Mouse (Mus musculus) forebrain, embryonic 10.5 days (tissue): ENCODE measurements around the gene Srcin1. TPM values are rescaled to one million over a fixed set of nuclear protein-coding genes. Genes with fewer than 3 reads are reported as not detected.

ENCODE experiments used
- DNase-seq: peaks from one replicate; pipeline ENCODE4 v3.0.0-alpha.2; 2017; ENCODE audit warnings: low spot score; ENCODE audit errors: extremely low spot score
- H3K27ac ChIP-seq: fragments of 300-500 bp; sonication (generic); 2 replicates; pipeline ENCODE4 v1.5.1; 2016; ENCODE audit warnings: mild to moderate bottlenecking
- H3K27me3 ChIP-seq: fragments of 300-500 bp; sonication (generic); 2 replicates; pipeline ENCODE4 v1.6.1; 2016; ENCODE audit warnings: mild to moderate bottlenecking; ENCODE audit not compliant: poor library complexity, severe bottlenecking
- H3K36me3 ChIP-seq: fragments of 300-500 bp; sonication (generic); replicated peaks from 2 replicates; pipeline ENCODE4 v1.6.1; 2016; ENCODE audit warnings: mild to moderate bottlenecking, moderate library complexity
- H3K4me1 ChIP-seq: fragments of 300-500 bp; sonication (generic); 2 replicates; pipeline ENCODE4 v1.6.1; 2016
- H3K4me3 ChIP-seq: fragments of 300-500 bp; sonication (generic); 2 replicates; pipeline ENCODE4 v1.5.1; 2016; ENCODE audit warnings: mild to moderate bottlenecking, moderate library complexity
- H3K9me3 ChIP-seq: fragments of 300-500 bp; sonication (generic); 2 replicates; pipeline ENCODE4 v1.6.1; 2016; ENCODE audit warnings: mild to moderate bottlenecking, moderate library complexity
- WGBS: fragments of 180-500 bp; shearing (Covaris S2); methylation state at CpG from one replicate; pipeline ENCODE4 v1.1.7; 2016; 5-methylcytosine and 5-hydroxymethylcytosine counted together
- polyA plus RNA-seq: library from polyadenylated mRNA; unstranded; fragments of >200 nt; fragmentation: Nextera tagmentation; extraction: Ambion mirVana; gene quantifications from 2 replicates; pipeline ENCODE4 v1.2.1, GENCODE M21; 2016

Srcin1 gene
- polyA plus RNA-seq, 1 experiment from 2014 or later = 1.1 TPM

DNA sequence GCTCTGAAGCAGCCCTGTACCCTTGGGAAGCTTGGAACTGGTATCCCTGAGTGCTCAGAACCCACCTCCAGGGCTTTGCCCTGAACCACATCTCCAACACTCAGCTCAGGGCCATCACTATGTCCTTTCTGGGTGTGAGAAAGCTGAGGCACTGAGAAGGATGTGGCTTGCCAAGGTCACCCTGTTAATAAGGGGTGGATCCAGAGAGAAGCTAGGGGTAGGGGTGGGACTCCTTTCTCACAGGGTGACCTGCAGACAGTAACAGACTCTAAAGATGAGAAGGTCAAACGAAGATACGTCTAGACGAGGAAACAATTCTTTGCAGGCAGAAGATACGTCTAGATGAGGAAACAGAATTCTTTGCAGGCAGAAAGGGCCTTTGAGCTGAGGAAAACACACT lies 73.1 kb downstream of the Srcin1 start:
- no peak overlapping the region for H3K4me3 ChIP-seq
- no peaks in the 10 kb centered on the region for H3K9me3 ChIP-seq
- H3K27me3 ChIP-seq = peaks cover 69% of the 10 kb centered on the region
- no peak overlapping the region for H3K27ac ChIP-seq
- peaks cover 8% of the 10 kb centered on the region for H3K36me3 ChIP-seq
- peaks cover 25% of the 10 kb centered on the region for H3K4me1 ChIP-seq
- WGBS = 91% methylated on average over 4 of the region's 4 CpGs
- DNase-seq = no peak

- no peak for DNase-seq
- peaks cover 74% of the 10 kb centered on the region for H3K27me3 ChIP-seq
- peaks cover 8% of the 10 kb centered on the region for H3K36me3 ChIP-seq
- H3K4me3 ChIP-seq = no peak overlapping the region
- no peaks in the 10 kb centered on the region for H3K9me3 ChIP-seq
- WGBS = 40% methylated on average over 9 of the region's 9 CpGs
- peaks cover 24% of the 10 kb centered on the region for H3K4me1 ChIP-seq
- H3K27ac ChIP-seq = no peak overlapping the region
Measured at GRCm38 (mm10) chr11:97502383-97502782, 73.6 kb downstream of the Srcin1 start.

DNA sequence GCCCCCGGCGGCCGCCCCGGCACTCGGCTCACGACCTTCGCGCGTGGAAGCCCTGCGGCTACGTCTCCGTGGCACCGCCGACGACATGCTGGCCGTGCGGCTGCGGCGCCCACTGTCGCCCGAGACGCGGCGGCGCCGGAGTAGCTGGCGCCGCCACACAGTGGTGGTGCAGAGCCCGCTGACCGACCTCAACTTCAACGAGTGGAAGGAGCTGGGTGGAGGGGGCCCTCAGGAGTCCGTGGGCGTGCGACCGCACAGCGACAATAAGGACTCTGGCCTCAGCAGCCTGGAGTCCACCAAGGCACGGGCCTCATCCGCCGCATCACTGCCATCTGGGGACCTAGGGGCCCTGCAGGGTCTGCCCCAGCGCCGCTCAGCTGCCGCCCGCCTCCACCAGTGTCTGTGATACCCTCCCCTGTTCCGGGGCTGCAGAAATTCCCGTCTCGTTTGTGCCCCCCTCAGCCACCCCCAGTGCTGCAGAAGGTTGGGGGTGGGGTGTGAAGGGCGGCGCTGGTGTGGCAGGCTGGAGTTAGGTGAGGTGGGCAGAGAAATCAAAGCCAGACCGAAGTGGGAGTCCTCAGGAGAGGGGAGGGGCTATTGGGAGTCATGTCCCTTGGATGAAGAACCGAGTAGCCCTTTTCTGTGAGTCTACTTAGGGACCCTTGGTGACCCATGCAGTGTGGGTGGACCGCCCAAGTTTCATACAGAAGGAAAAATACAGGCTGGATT lies 75.1 kb downstream of the Srcin1 start:
- peak overlapping the region; percentile 71 for H3K27ac ChIP-seq
- H3K4me1 ChIP-seq = peaks cover 24% of the 10 kb centered on the region
- peaks cover 11% of the 10 kb centered on the region for H3K36me3 ChIP-seq
- no peaks in the 10 kb centered on the region for H3K9me3 ChIP-seq
- peak overlapping the region; percentile 58 for H3K4me3 ChIP-seq
- peaks cover 77% of the 10 kb centered on the region for H3K27me3 ChIP-seq
- 9% methylated on average over 51 of the region's 51 CpGs for WGBS
- no peak for DNase-seq

DNA sequence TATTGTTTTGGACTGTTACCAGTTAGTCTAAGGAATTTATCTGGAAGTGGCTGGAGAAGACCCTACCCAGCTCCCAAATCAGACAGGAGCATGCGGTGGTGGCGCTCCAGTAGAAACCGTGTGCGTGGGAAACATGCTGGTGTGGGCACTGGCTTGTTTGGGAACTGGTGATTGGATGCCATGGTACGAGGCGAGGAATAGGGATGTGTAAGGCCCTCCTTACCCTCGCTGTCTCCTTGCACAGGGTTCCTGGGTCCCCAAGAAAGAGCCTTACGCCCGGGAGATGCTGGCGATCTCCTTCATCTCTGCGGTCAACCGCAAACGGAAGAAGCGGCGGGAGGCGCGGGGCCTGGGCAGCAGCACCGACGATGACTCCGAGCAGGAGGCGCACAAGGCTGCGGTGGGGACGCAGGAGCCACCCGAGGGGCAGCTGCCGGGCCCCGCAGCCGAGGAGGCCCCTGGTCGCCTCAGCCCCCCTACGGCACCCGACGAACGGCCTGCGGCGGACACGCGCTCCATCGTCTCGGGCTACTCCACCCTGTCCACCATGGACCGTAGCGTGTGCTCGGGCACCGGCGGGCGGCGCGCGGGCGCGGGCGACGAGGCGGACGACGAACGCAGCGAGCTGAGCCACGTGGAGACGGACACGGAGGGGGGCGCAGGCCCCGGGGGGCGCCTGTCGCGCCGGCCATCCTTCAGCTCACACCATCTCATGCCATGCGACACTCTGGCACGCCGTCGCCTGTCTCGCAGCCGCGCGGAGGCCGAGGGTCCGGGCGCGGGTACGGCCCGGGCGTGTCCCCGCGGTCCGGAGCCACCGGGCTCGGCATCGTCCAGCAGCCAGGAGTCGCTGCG lies 75.9 kb downstream of the Srcin1 start, which contains the start of gene 4933428G20Rik:
Gene 4933428G20Rik (minus strand): TSS at position 476 of the 855 bp plus-strand sequence.
- H3K9me3 ChIP-seq = no peaks in the 10 kb centered on the region
- H3K4me3 ChIP-seq = peak within 1 kb of the TSS; percentile 58
- no peak for DNase-seq
- peak within 1 kb of the TSS; percentile 71 for H3K27ac ChIP-seq
- peaks cover 77% of the 10 kb centered on the region for H3K27me3 ChIP-seq
- H3K4me1 ChIP-seq = peaks cover 24% of the 10 kb centered on the region
- WGBS = 5% methylated on average over 84 of the region's 88 CpGs
- H3K36me3 ChIP-seq = peaks cover 19% of the 10 kb centered on the region

DNA sequence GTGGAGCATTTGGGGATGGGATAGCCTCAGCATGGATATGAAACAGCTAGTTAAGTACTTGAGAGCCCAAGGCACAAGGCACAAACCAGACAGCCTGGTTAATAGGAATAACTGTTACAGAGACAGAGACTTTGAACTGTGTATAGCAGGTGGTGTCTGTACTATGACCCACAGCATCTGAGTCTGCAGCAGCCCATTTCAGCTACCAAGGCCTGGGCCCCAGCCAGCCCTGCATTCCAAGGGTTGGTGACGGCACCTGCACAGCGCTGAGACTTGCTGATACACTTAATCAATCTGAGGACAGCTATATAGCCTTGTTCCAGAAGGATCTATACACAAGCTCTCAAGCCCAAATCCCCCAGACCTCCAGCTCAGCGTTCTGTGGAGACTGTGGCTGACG lies 78.4 kb downstream of the Srcin1 start:
- H3K4me3 ChIP-seq = no peak overlapping the region
- WGBS = 94% methylated on average over 4 of the region's 4 CpGs
- no peaks in the 10 kb centered on the region for H3K9me3 ChIP-seq
- H3K27me3 ChIP-seq = peaks cover 60% of the 10 kb centered on the region
- H3K4me1 ChIP-seq = peaks cover 24% of the 10 kb centered on the region
- no peak overlapping the region for H3K27ac ChIP-seq
- no peak for DNase-seq
- peaks cover 28% of the 10 kb centered on the region for H3K36me3 ChIP-seq

DNA sequence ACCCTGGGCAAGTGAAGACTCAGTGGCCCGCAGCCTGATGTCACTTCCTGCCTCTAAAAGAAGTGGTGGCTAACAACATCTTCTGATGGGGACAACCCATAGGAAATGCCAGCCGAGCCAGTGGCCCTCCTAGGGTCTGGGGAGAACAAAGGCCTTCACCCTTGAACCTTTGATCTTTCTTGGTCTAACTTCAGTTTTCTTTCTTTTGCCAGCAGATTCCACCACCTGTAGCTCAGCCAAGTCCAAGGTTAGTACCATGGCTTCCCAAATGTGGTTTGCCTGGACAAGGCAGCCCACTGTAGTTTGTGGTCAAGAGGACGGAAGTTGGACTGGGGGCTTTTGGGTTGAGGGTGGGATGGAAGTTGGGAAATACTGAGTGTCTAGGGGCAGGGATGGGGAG lies 83.2 kb downstream of the Srcin1 start:
- DNase-seq = no peak
- WGBS = 77% methylated on average over 3 of the region's 3 CpGs
- Histone ChIP-seq H3K27ac (no peak overlapping the region), H3K9me3 (no peaks in the 10 kb centered on the region), H3K36me3 (peaks cover 33% of the 10 kb centered on the region), H3K4me3 (no peak overlapping the region), H3K27me3 (peaks cover 25% of the 10 kb centered on the region), H3K4me1 (peaks cover 12% of the 10 kb centered on the region)

DNA sequence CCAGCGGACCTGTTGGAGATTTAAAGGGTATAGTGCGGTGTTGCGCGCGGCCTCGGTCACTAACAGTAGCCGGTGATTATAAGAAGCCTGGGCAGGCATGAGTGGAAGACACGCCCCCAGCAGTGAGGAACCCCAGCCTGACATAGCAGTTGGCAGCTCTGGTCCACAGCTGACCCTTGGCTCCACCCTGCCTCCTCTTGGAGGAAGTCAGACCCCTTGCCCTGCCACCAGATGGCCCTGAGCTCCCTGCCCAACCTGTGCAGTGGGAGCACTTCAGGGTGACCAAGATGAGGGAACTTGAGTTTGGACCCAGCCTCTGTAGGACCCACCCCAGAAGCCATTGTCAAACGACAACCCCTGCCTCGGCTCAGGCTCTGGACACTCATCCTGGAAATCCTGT lies 84.3 kb downstream of the Srcin1 start:
- DNase-seq = no peak
- 82% methylated on average over 10 of the region's 10 CpGs for WGBS
- no peak overlapping the region for H3K4me3 ChIP-seq
- peaks cover 13% of the 10 kb centered on the region for H3K27me3 ChIP-seq
- peaks cover 30% of the 10 kb centered on the region for H3K36me3 ChIP-seq
- H3K9me3 ChIP-seq = no peaks in the 10 kb centered on the region
- peaks cover 12% of the 10 kb centered on the region for H3K4me1 ChIP-seq
- no peak overlapping the region for H3K27ac ChIP-seq

- H3K27ac ChIP-seq = no peak overlapping the region
Measured at GRCm38 (mm10) chr11:97489589-97490324, 86.2 kb downstream of the Srcin1 start.

GRCm38 (mm10) chr11:97487656-97488055 lies 88.3 kb downstream of the Srcin1 start:
- peaks cover 12% of the 10 kb centered on the region for H3K4me1 ChIP-seq

More at GRCm38 (mm10) chr11:97489589-97490324, 86.2 kb downstream of the Srcin1 start:
- WGBS = 26% methylated on average over 16 of the region's 16 CpGs
- H3K4me1 ChIP-seq = peaks cover 12% of the 10 kb centered on the region
- no peaks in the 10 kb centered on the region for H3K9me3 ChIP-seq
- no peak overlapping the region for H3K4me3 ChIP-seq
- DNase-seq = peak; percentile 87
- peaks cover 31% of the 10 kb centered on the region for H3K36me3 ChIP-seq
- peaks cover 12% of the 10 kb centered on the region; the same call in 1 of the 2 replicates for H3K27me3 ChIP-seq

DNA sequence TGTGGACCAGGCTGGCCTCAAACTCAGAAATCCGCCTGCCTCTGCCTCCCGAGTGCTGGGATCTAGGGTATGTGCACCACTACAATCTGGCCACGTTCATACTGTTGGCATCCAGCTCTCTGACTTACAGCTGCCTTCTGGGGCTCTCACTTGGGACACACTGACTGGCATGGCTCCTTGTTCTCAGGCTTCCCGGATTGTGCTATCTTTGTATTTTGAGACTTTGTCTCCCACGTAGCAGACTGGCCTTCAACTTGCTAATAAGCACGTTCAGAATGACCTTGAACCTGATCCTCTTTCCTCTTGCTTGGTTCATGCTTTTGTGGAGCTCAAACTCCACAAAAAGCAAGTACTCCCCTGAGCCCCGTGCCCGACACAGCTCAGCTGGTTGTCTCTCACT lies 90.3 kb downstream of the Srcin1 start:
- WGBS = 89% methylated on average over 8 of the region's 8 CpGs
- no peaks in the 10 kb centered on the region for H3K9me3 ChIP-seq
- H3K4me3 ChIP-seq = no peak overlapping the region
- no peak overlapping the region for H3K27ac ChIP-seq
- peaks cover 7% of the 10 kb centered on the region for H3K4me1 ChIP-seq
- no peak for DNase-seq
- peaks cover 12% of the 10 kb centered on the region; the same call in 1 of the 2 replicates for H3K36me3 ChIP-seq
- peaks cover under 1% of the 10 kb centered on the region; the same call in 1 of the 2 replicates for H3K27me3 ChIP-seq

More at GRCm38 (mm10) chr11:97487656-97488055, 88.3 kb downstream of the Srcin1 start:
- Histone ChIP-seq H3K4me3 (no peak overlapping the region), H3K36me3 (peaks cover 26% of the 10 kb centered on the region), H3K9me3 (no peaks in the 10 kb centered on the region), H3K27me3 (peaks cover 12% of the 10 kb centered on the region; the same call in 1 of the 2 replicates), H3K27ac (no peak overlapping the region)
- WGBS = 86% methylated on average over 3 of the region's 3 CpGs
- no peak for DNase-seq

DNA sequence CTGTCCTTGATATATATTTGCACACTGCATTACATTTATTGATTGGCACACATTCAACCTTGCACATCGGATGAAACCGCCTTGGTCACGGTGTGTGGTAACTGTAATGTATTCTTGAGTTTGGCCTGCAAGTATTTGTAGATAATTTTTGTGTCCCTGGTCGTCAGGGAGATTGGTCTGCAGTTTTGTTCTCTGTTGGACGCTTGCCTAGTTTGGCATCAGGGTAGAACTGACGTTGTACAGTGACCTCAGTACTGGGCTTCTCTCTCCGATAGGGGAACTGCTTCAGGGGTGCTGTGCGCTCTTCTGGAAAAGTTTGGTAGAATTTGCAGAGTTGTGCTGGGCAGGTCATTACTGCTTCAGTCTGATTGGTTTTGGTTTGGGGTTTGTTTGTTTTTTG lies 96.2 kb downstream of the Srcin1 start:
- 96% methylated on average over 8 of the region's 8 CpGs for WGBS
- Histone ChIP-seq H3K27ac (no peak overlapping the region), H3K27me3 (no peaks in the 10 kb centered on the region), H3K4me3 (no peak overlapping the region), H3K36me3 (peaks cover 39% of the 10 kb centered on the region), H3K4me1 (peaks cover 14% of the 10 kb centered on the region), H3K9me3 (no peaks in the 10 kb centered on the region)
- DNase-seq = no peak

GRCm38 (mm10) chr11:97479085-97479484 lies 96.9 kb downstream of the Srcin1 start:
- H3K4me1 ChIP-seq = peaks cover 14% of the 10 kb centered on the region
- H3K27ac ChIP-seq = no peak overlapping the region
- no peak for DNase-seq
- H3K4me3 ChIP-seq = no peak overlapping the region
- no peaks in the 10 kb centered on the region for H3K27me3 ChIP-seq
- H3K9me3 ChIP-seq = no peaks in the 10 kb centered on the region
- peaks cover 39% of the 10 kb centered on the region for H3K36me3 ChIP-seq
- WGBS = 95% methylated on average over 10 of the region's 10 CpGs
